Comparison of ENCODE assay signal across 15 mouse cellular contexts in genomic region chr6:114855644-114856043, GRCm38 (mm10).
A peak's percentile ranks its signal among the peaks of the same experiment; 100 is the strongest.
DNase-seq lines count a peak whose midpoint lies in the region; ATAC-seq lines count a peak whose summit lies in the region.
"Had no signal": no experiment of that assay in that cellular context is flagged by ENCODE, and none has a peak within 500 bp of the region (broad histone marks: within the 10 kb centered on the region; RNA-seq: fewer than 3 reads in every experiment).

No protein-coding gene starts in this region.

- H3K36me3 ChIP-seq in heart, embryonic 15.5 days: peaks cover 11% of the 10 kb centered on the region; the same call in 1 of the 2 replicates
- H3K36me3 ChIP-seq in neural tube, embryonic 14.5 days (ENCODE audit: control insufficient read depth, insufficient read depth, low read length): no peaks in the 10 kb centered on the region
- peaks cover 19% of the 10 kb centered on the region for H3K36me3 ChIP-seq in intestine, embryonic 14.5 days (ENCODE audit: control insufficient read depth, insufficient read depth, low read length)
- H3K36me3 ChIP-seq in limb, embryonic 15.5 days: peaks cover 20% of the 10 kb centered on the region

- no peak overlapping the region for H3K9ac ChIP-seq in heart, embryonic 15.5 days
- 0 out of 2 replicates have a peak overlapping the region, but pooled peaks have one; percentile 3 for H3K9ac ChIP-seq in neural tube, embryonic 14.5 days (replicated peaks; ENCODE audit: low read depth, low read length)
- no peak overlapping the region for H3K9ac ChIP-seq in intestine, embryonic 14.5 days (ENCODE audit: low read length)
- H3K9ac ChIP-seq in limb, embryonic 15.5 days: no peak overlapping the region
- H3K9ac ChIP-seq: embryonic facial prominence, embryonic 15.5 days; liver, postnatal 0 days had no signal

- H3K27me3 ChIP-seq in heart, embryonic 15.5 days: no peaks in the 10 kb centered on the region
- no peaks in the 10 kb centered on the region for H3K27me3 ChIP-seq in neural tube, embryonic 14.5 days (ENCODE audit: control insufficient read depth, insufficient read depth, low read length)
- no peaks in the 10 kb centered on the region for H3K27me3 ChIP-seq in intestine, embryonic 14.5 days (replicated peaks; ENCODE audit: control insufficient read depth, insufficient read depth, low read length)
- H3K27me3 ChIP-seq in limb, embryonic 15.5 days: no peaks in the 10 kb centered on the region
- H3K27me3 ChIP-seq: embryonic facial prominence, embryonic 15.5 days had no signal

- H3K4me1 ChIP-seq in heart, embryonic 15.5 days (replicated peaks): peaks cover 46% of the 10 kb centered on the region
- peaks cover 19% of the 10 kb centered on the region for H3K4me1 ChIP-seq in neural tube, embryonic 14.5 days (ENCODE audit: control insufficient read depth, insufficient read depth, low read length)
- H3K4me1 ChIP-seq in intestine, embryonic 14.5 days (replicated peaks; ENCODE audit: control insufficient read depth, insufficient read depth, low read length): peaks cover 19% of the 10 kb centered on the region
- peaks cover 46% of the 10 kb centered on the region for H3K4me1 ChIP-seq in limb, embryonic 15.5 days

- H3K4me2 ChIP-seq in heart, embryonic 15.5 days: no peak overlapping the region
- H3K4me2 ChIP-seq in neural tube, embryonic 14.5 days (ENCODE audit: low read depth, low read length): no peak overlapping the region
- no peak overlapping the region for H3K4me2 ChIP-seq in intestine, embryonic 14.5 days (ENCODE audit: low read length)
- no peak overlapping the region for H3K4me2 ChIP-seq in limb, embryonic 15.5 days
- H3K4me2 ChIP-seq: embryonic facial prominence, embryonic 15.5 days had no signal

- DNase-seq in heart, postnatal 36 days: no peak
- no peak for DNase-seq in neural tube, embryonic 10.5 days (ENCODE audit: extremely low spot score, low spot score)
- DNase-seq in intestine, embryonic 14.5 days (ENCODE audit: low spot score): no peak
- DNase-seq in thymus, adult 18-20 months: no peak
- DNase-seq: adrenal gland, postnatal 10 days; cerebellum, adult 9-11 months; liver; liver, postnatal 0 days; lung, postnatal 4 days; thymus, postnatal 36 days had no signal

- H3K27ac ChIP-seq in heart, embryonic 15.5 days: peak overlapping the region; percentile 22; the same call in 1 of the 2 replicates
- no peak overlapping the region for H3K27ac ChIP-seq in neural tube, embryonic 14.5 days (ENCODE audit: low read depth, low read length)
- peak overlapping the region; percentile 25; the same call in 1 of the 2 replicates for H3K27ac ChIP-seq in intestine, embryonic 14.5 days (ENCODE audit: low read depth)
- H3K27ac ChIP-seq in limb, embryonic 15.5 days: 0 out of 2 replicates have a peak overlapping the region, but pooled peaks have one; percentile 34

- ATAC-seq in heart, embryonic 15.5 days (replicated peaks; ENCODE audit: insufficient number of reproducible peaks, insufficient read depth, low FRiP score, low read depth): no peak
- ATAC-seq in neural tube, embryonic 14.5 days (ENCODE audit: low read depth): no peak
- no peak for ATAC-seq in intestine, embryonic 14.5 days (replicated peaks; ENCODE audit: low FRiP score, low TSS enrichment, low read depth)
- ATAC-seq in limb, embryonic 15.5 days (ENCODE audit: insufficient number of reproducible peaks, low FRiP score, low TSS enrichment, low read depth): no peak
- ATAC-seq: inflammation-experienced regulatory T-cells, adult 6 months; liver, postnatal 0 days had no signal

- 43% methylated on average over 3 of the region's 3 CpGs for WGBS in heart, embryonic 15.5 days
- WGBS in neural tube, embryonic 14.5 days: 72% methylated on average over 3 of the region's 3 CpGs
- 27% methylated on average over 3 of the region's 3 CpGs for WGBS in intestine, embryonic 14.5 days
- WGBS in limb, embryonic 15.5 days: 51% methylated on average over 3 of the region's 3 CpGs

- no peak overlapping the region for H3K4me3 ChIP-seq in heart, embryonic 15.5 days
- no peak overlapping the region for H3K4me3 ChIP-seq in neural tube, embryonic 14.5 days (ENCODE audit: low read depth, low read length)
- no peak overlapping the region for H3K4me3 ChIP-seq in intestine, embryonic 14.5 days (ENCODE audit: low read depth, low read length)
- H3K4me3 ChIP-seq in limb, embryonic 15.5 days: no peak overlapping the region
- H3K4me3 ChIP-seq: embryonic facial prominence, embryonic 15.5 days had no signal

- no peaks in the 10 kb centered on the region for H3K9me3 ChIP-seq in heart, embryonic 15.5 days (replicated peaks)
- H3K9me3 ChIP-seq in neural tube, embryonic 14.5 days (ENCODE audit: control insufficient read depth, low read length): no peaks in the 10 kb centered on the region
- no peaks in the 10 kb centered on the region for H3K9me3 ChIP-seq in intestine, embryonic 14.5 days (ENCODE audit: control insufficient read depth, low read length)
- H3K9me3 ChIP-seq in limb, embryonic 15.5 days: no peaks in the 10 kb centered on the region
- H3K9me3 ChIP-seq: embryonic facial prominence, embryonic 15.5 days had no signal

- intact Hi-C loops in heart, postnatal 36 days (cut with DNase I): no loop called here
